Mouse (Mus musculus) heart, postnatal 0 days (tissue): ENCODE results near the gene Rcc1l.

Source experiments
- CTCF ChIP-seq: IDR thresholded peaks from 2 replicates; pipeline ENCODE4 v1.5.1; 2016; ENCODE audit warnings: antibody characterized with exemption, control low read depth, low read depth
- EP300 ChIP-seq: IDR thresholded peaks from 2 replicates; pipeline ENCODE4 v1.6.1; 2016; ENCODE audit warnings: antibody characterized with exemption, low read depth

DNA sequence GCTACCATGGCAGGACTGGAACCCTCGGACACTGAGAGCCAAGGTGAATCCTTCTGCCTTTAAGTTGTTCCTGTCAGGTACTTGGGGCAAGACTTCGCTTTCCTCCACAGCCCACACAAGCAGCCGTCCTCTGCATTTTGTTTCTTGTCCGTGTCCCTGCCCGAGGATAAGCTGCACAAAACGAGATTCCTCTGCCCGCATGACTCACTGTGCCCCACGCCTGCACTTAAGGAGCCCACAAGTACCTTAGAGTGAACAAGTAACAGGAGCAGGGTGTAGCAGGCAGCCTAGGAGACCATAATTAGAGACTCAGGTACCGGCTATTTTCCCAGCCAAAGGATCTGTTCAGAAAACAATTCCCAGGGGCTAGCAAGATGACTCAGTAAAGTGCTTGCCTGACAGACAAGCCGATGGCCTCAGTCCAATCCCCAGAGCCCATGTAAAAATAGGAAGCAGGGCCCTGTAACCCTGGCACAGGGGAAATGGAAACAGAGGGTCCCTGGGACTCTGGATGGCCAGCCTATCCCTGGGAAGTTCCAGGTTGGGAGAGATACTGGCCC lies 29.3 kb downstream of the Rcc1l start:
- TF ChIP-seq EP300 (no peak), CTCF (no peak)
